Mouse (Mus musculus) small intestine, adult 2 months (tissue): Measurements from ENCODE around the gene Ascl5. TPM values are rescaled to one million over a fixed set of nuclear protein-coding genes. Genes with fewer than 3 reads are reported as not detected.

Experiments
- H3K27ac ChIP-seq: fragments of 200-500 bp; 2 replicates; pipeline ENCODE4 v1.5.1; 2012; ENCODE audit warnings: low read depth, low read length, control low read depth, inconsistent platforms; ENCODE audit not compliant: insufficient read depth
- H3K27me3 ChIP-seq: fragments of 200-500 bp; 2 replicates; pipeline ENCODE4 v1.6.1; 2012; ENCODE audit warnings: mild to moderate bottlenecking, moderate library complexity, low read length, inconsistent platforms; ENCODE audit not compliant: control insufficient read depth, insufficient read depth
- H3K36me3 ChIP-seq: fragments of 200-500 bp; 2 replicates; pipeline ENCODE4 v1.6.1; 2012; ENCODE audit warnings: mild to moderate bottlenecking, low read length, control low read depth, inconsistent platforms; ENCODE audit not compliant: control insufficient read depth, insufficient read depth
- H3K4me1 ChIP-seq: fragments of 200-500 bp; 2 replicates; pipeline ENCODE4 v1.6.1; 2012; ENCODE audit warnings: low read length, inconsistent platforms, mixed read lengths; ENCODE audit not compliant: control insufficient read depth, insufficient read depth, insufficient read length
- H3K4me3 ChIP-seq: fragments of 200-500 bp; 2 replicates; pipeline ENCODE4 v1.5.1; 2012; ENCODE audit warnings: low read depth, mild to moderate bottlenecking, control low read depth, inconsistent platforms, low read length, moderate library complexity
- CTCF ChIP-seq: fragments of 200-500 bp; IDR thresholded peaks from 2 replicates; pipeline ENCODE4 v1.5.1; 2012; ENCODE audit warnings: low read depth, mild to moderate bottlenecking, control low read depth, inconsistent platforms, low read length, moderate library complexity, mixed read lengths; ENCODE audit not compliant: insufficient replicate concordance, insufficient read length; ENCODE audit errors: extremely low read depth
- POLR2A ChIP-seq: fragments of 200-500 bp; IDR thresholded peaks from 2 replicates; pipeline ENCODE4 v1.6.1; 2012; ENCODE audit warnings: low read depth, mild to moderate bottlenecking, control low read depth, inconsistent platforms, low read length, moderate library complexity
- WGBS: fragments of 180-500 bp; shearing (Covaris S2); methylation state at CpG from one replicate; pipeline ENCODE4 v1.1.7; 2018; 5-methylcytosine and 5-hydroxymethylcytosine counted together
- polyA plus RNA-seq: library from polyadenylated mRNA; depleted of rRNA; stranded (reverse); fragments of >200 nt; gene quantifications from 2 replicates; pipeline ENCODE4 v1.2.3, GENCODE M21; 2012

Ascl5 gene
- polyA plus RNA-seq, 1 experiment, result not detected

- TF ChIP-seq CTCF (no peak), POLR2A (no peak)
- H3K27me3 ChIP-seq, result peaks cover 4% of the 10 kb centered on the region; the same call in 1 of the 2 replicates
- H3K4me1 ChIP-seq, result peaks cover 1% of the 10 kb centered on the region; the same call in 1 of the 2 replicates
- H3K36me3 ChIP-seq, result no peaks in the 10 kb centered on the region
- 31% methylated on average over 2 of the region's 2 CpGs for whole genome bisulfite sequencing
- H3K4me3 ChIP-seq, result no peak overlapping the region
- no peak overlapping the region for H3K27ac ChIP-seq
These were observed 35.7 kb upstream of the Ascl5 start for GRCm38 (mm10) chr1:136014796-136015502.

GRCm38 (mm10) chr1:136017307-136017706 lies 33.3 kb upstream of the Ascl5 start:
- H3K27ac ChIP-seq, result no peak overlapping the region
- TF ChIP-seq POLR2A (no peak), CTCF (no peak)
- WGBS, result 74% methylated on average over 2 of the region's 2 CpGs
- no peak overlapping the region for H3K4me3 ChIP-seq
- no peaks in the 10 kb centered on the region for H3K36me3 ChIP-seq
- peaks cover 4% of the 10 kb centered on the region; the same call in 1 of the 2 replicates for H3K27me3 ChIP-seq
- H3K4me1 ChIP-seq, result peaks cover 1% of the 10 kb centered on the region; the same call in 1 of the 2 replicates

GRCm38 (mm10) chr1:136017907-136018313 lies 32.7 kb upstream of the Ascl5 start:
- peaks cover 4% of the 10 kb centered on the region; the same call in 1 of the 2 replicates for H3K27me3 ChIP-seq
- H3K27ac ChIP-seq, result no peak overlapping the region
- peak overlapping the region; percentile 87 for H3K4me3 ChIP-seq
- WGBS, result 1% methylated on average over 22 of the region's 22 CpGs
- no peaks in the 10 kb centered on the region for H3K36me3 ChIP-seq
- TF ChIP-seq CTCF, result no peak
- TF ChIP-seq POLR2A, result no peak
- peaks cover 1% of the 10 kb centered on the region; the same call in 1 of the 2 replicates for H3K4me1 ChIP-seq

GRCm38 (mm10) chr1:136018390-136019189 lies 32.0 kb upstream of the Ascl5 start:
- Histone ChIP-seq H3K4me3 (peak overlapping the region; percentile 87), H3K27ac (no peak overlapping the region), H3K27me3 (0 out of 2 replicates have a peak, but pooled peaks cover under 1% of the 10 kb centered on the region), H3K36me3 (no peaks in the 10 kb centered on the region), H3K4me1 (peaks cover 1% of the 10 kb centered on the region; the same call in 1 of the 2 replicates)
- WGBS, result 10% methylated on average over 24 of the region's 24 CpGs
- TF ChIP-seq CTCF, result no peak
- no peak for TF ChIP-seq POLR2A

- 90% methylated on average over 7 of the region's 7 CpGs for WGBS
- no peak overlapping the region for H3K27ac ChIP-seq
- no peaks in the 10 kb centered on the region for H3K4me1 ChIP-seq
- H3K36me3 ChIP-seq, result no peaks in the 10 kb centered on the region
- TF ChIP-seq CTCF (no peak), POLR2A (no peak)
- no peak overlapping the region for H3K4me3 ChIP-seq
- no peaks in the 10 kb centered on the region for H3K27me3 ChIP-seq
These were observed 20.4 kb upstream of the Ascl5 start for GRCm38 (mm10) chr1:136030201-136030600.

- Histone ChIP-seq H3K36me3 (no peaks in the 10 kb centered on the region), H3K27me3 (no peaks in the 10 kb centered on the region), H3K27ac (no peak overlapping the region), H3K4me3 (no peak overlapping the region), H3K4me1 (no peaks in the 10 kb centered on the region)
- TF ChIP-seq POLR2A, result no peak
- TF ChIP-seq CTCF, result no peak
- 90% methylated on average over 6 of the region's 8 CpGs for WGBS
These were observed 18.9 kb upstream of the Ascl5 start for GRCm38 (mm10) chr1:136031697-136032096.

GRCm38 (mm10) chr1:136032961-136033360 lies 17.6 kb upstream of the Ascl5 start:
- TF ChIP-seq POLR2A (no peak), CTCF (no peak)
- Histone ChIP-seq H3K4me1 (no peaks in the 10 kb centered on the region), H3K27ac (no peak overlapping the region), H3K36me3 (no peaks in the 10 kb centered on the region), H3K27me3 (no peaks in the 10 kb centered on the region), H3K4me3 (no peak overlapping the region)
- 33% methylated on average over 7 of the region's 7 CpGs for WGBS
